Mouse (Mus musculus): ENCODE results near the gene Itga7.

Itga7 gene

GRCm38 (mm10) chr10:128933574-128933973, at the start of gene Itga7:
TSS of gene Itga7 (plus strand) at chr10:128933818.
- CTCF ChIA-PET: no interaction called here

DNA sequence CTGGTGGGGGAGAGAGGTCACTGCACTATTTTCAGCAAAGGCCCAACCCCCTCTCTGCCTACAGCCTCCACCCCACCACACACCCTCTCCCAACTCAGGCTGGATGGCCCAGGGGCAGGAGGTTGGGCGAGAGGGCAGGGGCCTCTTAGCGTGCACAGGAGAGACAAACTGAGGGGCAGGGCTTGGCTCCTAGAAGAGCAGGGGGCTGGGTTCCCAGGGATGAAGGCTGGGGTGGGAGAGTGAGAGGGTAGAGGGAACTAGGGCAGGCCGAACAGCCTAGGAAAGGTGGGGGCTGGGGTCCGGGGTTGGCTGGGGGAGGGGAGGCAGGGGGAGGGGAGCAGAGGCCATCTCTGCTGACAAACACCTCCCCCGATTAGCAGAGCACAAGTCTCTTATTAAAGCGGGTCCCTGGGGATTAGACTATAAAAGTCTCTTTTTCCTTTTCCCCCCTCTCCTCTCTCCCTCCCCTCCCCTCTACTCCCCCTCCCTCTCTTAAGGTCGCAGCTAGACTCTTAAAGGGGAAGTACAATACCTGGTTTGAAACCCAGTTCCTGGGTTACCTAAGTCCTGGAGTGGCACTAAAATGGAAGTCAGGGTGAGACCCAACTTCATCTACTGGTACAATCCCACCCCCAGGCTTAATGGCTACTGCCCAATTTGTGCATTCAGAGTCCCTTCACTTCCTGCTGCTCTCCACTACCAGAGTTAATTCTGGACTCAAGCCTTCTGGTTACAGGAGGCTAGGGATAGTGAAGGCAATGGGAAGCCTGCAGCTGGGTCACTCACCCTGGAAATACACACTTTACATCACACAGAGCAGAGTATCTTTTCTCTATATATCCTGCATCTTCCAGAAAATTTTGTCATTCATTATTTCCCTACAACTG, 44.4 kb upstream of the Itga7 start:
- CTCF ChIA-PET: interaction anchor here (0.5 kb wide), 1 partner anchor 392 kb away, joined by 4 read pairs; no protein-coding TSS in a partner anchor

- CTCF ChIA-PET: interaction anchor here (0.5 kb wide), 1 partner anchor 392 kb away, joined by 4 read pairs; no protein-coding TSS in a partner anchor
Observed at GRCm38 (mm10) chr10:128889846-128890245, 43.8 kb upstream of the Itga7 start.

GRCm38 (mm10) chr10:128890383-128891295, 43.0 kb upstream of the Itga7 start:
- CTCF ChIA-PET: interaction anchor here (0.8 kb wide), 1 partner anchor 11 kb away, joined by 3 read pairs; no protein-coding TSS in a partner anchor

DNA sequence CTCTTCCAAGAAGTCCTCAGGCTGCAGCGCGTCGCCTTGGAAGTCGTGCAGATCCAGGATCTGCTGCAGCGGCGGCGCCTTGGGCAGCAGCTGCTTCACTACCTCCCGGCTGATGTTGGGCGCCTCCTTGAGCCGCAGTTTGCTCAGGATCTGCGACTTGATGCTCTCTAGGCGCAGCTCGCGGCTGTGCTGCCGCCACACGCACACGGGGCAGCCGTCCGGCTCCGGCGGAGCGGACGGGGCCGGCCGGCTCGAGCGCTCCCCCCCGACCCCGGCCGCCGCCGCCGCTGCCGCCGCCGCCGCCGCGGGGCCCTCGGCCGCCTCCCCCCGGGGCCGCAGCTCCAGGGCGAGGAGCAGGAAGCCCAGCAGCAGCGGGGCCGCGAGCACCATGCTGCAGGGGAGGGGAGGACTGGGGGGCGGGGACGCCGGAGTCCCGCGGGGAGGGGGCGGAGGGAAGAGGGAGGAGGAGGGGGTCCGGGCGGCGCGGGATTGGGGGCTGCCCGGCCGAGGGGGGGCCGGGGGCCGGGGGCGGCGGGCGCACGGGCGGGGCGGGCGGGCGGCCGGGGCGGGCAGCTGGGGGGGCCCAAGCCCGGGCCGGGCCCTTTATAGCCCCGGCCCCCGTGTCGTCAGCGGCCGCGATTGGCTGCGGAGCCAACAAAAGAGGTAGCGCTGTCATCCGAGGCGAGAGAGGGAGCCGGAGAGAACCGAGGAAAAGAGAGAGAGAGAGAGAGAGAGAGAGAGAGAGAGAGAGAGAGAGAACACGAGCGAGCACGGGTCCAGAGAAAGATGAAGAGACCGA, 42.1 kb upstream of the Itga7 start, which contains the start of gene Gdf11:
TSS of gene Gdf11 (minus strand) at position 423 of the 799 bp plus-strand sequence.
- CTCF ChIA-PET: no interaction called here

DNA sequence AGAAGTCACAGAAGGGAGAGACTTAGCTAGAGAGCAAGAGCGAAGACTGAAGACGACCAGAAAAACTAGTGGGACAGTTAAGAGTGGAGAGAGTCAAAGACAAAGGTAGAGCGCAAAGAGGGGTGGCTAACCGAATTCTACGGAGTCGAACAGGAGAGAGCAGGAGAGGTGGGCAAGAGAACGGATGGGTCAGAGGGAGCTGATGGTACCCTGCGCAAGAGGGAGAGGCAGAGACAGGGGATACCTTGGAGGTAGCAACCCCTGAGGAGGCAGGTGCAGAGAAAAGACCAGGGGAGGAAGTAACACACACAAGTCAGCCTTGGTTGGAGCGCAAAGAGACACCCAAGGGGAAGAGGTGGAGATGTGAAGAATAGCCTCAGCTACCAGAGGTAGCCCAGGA, 41.4 kb upstream of the Itga7 start:
- CTCF ChIA-PET: no interaction called here

GRCm38 (mm10) chr10:128895437-128895836, 38.2 kb upstream of the Itga7 start:
- CTCF ChIA-PET: interaction anchor here (0.5 to 1.8 kb wide), 4 partner anchors 19 to 165 kb away, joined by 3 to 5 read pairs (median 3); no protein-coding TSS in a partner anchor

GRCm38 (mm10) chr10:128895952-128896693, 37.5 kb upstream of the Itga7 start:
- CTCF ChIA-PET: interaction anchor here (0.5 to 1.8 kb wide), 5 partner anchors 46 to 165 kb away, joined by 3 to 21 read pairs (median 3); no protein-coding TSS in a partner anchor

GRCm38 (mm10) chr10:128896807-128897206, 36.8 kb upstream of the Itga7 start:
- CTCF ChIA-PET: interaction anchor here (1.1 kb wide), 1 partner anchor 47 kb away, joined by 21 read pairs; no protein-coding TSS in a partner anchor

GRCm38 (mm10) chr10:128897501-128897900, 36.1 kb upstream of the Itga7 start:
- CTCF ChIA-PET: no interaction called here

DNA sequence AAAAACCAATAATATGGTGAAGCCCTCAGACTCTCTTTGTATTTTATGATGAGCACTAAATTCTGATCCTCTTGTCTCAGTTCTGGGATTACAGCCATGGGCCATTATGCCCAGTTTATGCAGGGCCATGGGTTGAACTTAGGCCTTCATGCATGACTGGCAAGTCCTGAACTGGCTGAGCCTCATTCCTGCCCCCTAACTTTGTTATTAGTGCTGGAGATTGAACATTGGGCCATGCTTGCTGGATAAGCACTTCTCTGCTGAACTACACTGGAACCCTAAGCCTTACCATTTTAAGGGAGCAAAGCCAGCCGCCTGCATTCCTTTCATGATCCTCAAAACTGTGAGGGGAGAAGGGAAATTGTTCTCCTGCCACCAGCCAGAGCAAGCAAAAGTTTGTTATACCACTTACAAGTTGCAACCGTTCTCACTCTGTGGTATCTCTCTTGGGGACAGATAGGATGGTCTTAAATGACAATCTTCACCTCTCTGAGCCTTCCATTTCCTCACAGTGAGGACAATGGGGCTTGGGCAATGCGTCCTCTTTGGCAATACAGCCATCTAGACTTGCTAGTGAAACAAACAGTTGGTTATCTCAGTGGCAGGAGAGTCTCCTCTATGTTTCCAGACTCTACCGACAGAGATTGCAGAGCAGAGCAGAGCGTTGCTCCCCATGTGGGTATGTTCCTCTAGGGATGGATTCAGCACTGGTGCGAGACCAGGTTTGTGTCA, 33.7 kb upstream of the Itga7 start:
- CTCF ChIA-PET: no interaction called here

DNA sequence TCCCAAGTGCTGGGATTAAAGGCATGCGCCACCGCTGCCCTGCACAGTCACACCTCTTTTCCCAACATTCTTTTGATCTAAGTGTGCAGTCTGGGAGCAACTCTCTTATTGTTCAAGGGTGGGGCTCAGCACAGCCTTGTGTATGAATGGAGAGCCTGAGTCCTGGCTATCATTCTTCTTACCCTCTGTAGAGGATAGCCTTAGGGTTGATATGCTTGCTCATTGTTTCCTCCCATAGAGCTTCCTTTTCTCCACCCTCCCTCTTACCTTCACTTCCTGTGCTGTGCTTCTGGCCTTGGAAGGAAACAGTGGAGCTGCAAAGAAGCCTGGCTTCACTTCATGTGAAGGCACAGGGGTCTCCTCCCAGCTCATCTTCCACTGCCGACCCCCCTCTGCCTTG, 32.9 kb upstream of the Itga7 start, which contains the start of gene Cd63:
TSS of gene Cd63 (plus strand) at position 292 of the 400 bp plus-strand sequence.
- CTCF ChIA-PET: no interaction called here

DNA sequence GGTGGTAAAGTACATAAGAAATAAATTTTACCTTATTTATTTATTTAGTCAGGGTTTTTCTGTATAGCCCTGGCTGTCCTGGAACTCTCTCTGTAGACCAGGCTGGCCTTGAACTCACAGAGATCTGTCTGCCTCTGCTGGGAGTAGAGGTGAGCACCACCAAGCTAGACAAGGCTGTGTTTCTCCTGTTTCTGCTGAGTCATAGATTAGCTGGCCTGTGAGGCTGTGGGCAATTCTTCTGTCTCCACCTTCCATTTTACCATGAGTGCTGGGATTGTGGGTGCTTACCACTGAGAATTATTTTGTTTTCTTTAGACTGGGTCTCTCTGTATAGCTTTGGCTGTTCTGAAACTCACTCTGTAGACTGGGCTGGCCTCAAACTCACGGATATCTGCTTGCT, 32.2 kb upstream of the Itga7 start:
- CTCF ChIA-PET: no interaction called here

DNA sequence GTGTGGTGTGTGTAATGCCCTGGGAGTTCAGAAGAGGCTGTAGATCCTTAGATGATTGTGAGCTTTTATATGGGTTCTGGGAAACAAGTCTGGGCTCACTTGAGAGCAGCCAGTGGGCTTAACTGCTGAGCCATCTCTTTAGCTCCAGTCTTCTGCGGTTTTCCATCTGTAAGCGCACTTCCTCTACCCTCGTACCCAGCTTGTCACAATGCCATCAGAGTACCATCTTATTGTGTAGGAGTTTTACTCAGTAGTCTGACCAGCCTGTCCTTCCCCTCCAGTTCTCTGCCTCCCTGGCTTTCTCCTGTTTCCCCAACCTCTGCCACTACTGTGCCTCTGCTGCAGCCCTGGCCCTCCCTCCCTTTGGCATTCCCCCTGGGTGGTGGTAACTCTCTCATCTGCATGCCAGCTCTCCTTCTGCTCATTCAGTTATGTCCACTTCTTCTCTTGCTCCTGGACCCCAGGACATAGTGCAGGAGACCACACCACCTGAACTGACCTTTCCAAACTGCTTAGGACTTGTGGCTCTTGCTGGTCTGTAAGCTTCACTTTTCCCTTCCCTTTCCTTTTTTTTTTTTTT, 31.1 kb upstream of the Itga7 start:
- CTCF ChIA-PET: no interaction called here

GRCm38 (mm10) chr10:128904812-128905211, 28.8 kb upstream of the Itga7 start:
- CTCF ChIA-PET: no interaction called here

DNA sequence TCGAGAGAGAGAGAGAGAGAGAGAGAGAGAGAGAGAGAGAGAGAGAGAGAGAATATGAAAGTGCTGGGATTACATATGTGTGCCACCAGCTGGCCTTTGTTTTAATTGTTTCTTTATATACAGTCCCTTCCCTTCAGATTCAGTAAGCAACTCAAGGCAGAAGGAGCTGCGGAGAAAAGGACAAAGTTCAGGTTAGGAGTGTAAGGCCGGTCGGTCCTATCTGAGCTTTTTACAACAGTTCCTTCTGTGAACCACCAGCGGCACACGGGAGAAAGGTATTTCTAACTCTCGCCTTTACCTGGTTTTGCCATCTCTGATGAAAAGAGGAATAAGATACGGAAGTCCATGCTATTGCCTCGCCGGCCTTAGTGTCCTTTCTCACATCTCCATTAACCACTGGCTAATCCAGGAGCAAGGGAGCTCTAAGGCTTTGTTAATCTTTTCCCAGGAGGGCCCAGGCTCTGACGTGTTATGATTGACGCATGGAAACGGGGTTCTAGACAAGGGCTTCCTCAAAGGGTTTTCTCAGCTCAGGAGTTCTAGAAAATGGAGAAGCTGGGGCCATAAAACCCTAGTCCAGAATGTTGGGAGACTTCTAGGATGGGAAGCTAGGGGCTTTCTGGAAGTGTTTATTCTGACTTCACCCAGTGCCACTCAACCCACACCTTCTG, 24.7 kb upstream of the Itga7 start:
- CTCF ChIA-PET: no interaction called here

DNA sequence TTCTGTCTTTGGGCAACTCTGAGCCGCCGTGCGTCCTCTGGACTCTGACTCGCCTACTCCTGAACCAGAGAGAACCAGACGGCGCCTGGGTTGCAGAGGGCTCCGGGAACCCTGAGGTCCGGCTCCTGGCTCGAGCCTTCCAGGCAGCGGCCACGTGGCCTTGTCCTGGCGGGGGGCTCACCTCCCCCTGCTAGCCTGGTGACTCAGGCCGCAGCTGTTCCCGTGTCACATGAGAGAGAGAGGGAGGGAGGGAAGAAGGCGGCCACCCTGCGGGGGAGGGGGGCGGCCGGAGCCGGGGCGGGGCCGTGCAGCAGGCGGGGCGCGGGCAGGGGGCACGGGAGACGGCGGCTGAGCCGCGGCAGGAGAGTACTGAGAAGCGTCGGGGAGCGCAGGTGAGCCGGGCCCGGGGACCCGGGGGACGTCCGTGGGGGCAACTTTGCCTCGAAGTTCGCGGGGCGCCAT, 24.0 kb upstream of the Itga7 start:
- CTCF ChIA-PET: no interaction called here

DNA sequence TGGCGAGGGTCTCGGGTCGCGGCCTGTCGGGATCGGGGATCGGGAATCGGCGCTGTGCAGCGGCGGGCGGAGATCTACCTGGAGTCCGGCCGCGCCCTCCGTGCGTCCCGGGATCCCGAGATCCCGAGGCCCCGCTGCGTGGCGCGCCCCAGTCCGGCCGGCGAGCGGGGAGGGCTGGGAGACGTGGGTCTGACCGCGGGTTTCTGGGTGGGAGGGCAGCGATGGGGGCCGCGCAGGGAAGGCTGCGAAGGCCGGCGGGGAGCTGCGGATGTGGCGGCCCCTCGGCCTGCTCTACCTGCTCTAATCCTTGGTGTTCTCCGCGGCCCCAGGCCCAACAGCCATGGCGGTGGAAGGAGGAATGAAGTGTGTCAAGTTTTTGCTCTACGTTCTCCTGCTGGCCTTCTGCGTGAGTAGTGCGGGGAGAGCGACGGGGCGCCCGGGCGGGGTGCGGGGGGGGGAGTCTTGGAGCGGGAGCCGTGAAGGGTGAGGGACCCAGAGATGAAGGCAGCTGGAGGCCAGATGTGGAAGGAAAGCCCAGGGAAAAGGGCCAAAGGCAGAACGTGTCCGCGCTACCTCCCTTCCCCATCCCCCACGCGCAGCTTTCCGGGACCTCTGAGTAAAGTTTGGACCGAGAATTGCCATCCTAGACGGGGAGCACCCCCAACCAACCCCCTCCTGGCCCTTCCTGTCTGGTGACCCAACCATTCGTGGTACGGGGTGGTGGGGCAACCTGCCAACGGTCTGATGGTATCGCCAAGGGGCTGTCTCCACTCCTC, 23.4 kb upstream of the Itga7 start:
- CTCF ChIA-PET: no interaction called here

Data from spleen, embryonic (tissue).